Mouse (Mus musculus) hindbrain, postnatal 0 days (tissue): ENCODE measurements around the gene Adsl. TPM values are rescaled to one million over a fixed set of nuclear protein-coding genes. Genes with fewer than 3 reads are reported as not detected.

Experiments used
- ATAC-seq: fragments of 200-750 bp; cut with Nextera tagmentation; 2 replicates; pipeline ENCODE4 v1.8.0; 2017; ENCODE audit warnings: mild to moderate bottlenecking, moderate TSS enrichment, moderate library complexity
- DNase-seq: peaks from one replicate; pipeline ENCODE4 v3.0.0-alpha.2; 2015; ENCODE audit warnings: low spot score
- H3K27ac ChIP-seq: fragments of 300-500 bp; sonication (generic); 2 replicates; pipeline ENCODE4 v1.5.1; 2014; ENCODE audit warnings: mild to moderate bottlenecking
- H3K27me3 ChIP-seq: fragments of 300-500 bp; sonication (generic); 2 replicates; pipeline ENCODE4 v1.6.1; 2014; ENCODE audit warnings: low read length, mixed read lengths; ENCODE audit not compliant: insufficient read depth
- H3K36me3 ChIP-seq: fragments of 300-500 bp; sonication (generic); 2 replicates; pipeline ENCODE4 v1.6.1; 2014; ENCODE audit warnings: low read length, mixed read lengths; ENCODE audit not compliant: insufficient read depth
- H3K4me1 ChIP-seq: fragments of 300-500 bp; sonication (generic); 2 replicates; pipeline ENCODE4 v1.6.1; 2014; ENCODE audit warnings: antibody characterized with exemption, low read length, mixed read lengths; ENCODE audit not compliant: insufficient read depth
- H3K4me2 ChIP-seq: fragments of 300-500 bp; sonication (generic); 2 replicates; pipeline ENCODE4 v1.6.1; 2014; ENCODE audit warnings: low read depth, mild to moderate bottlenecking, low read length, moderate library complexity, mixed read lengths
- H3K4me3 ChIP-seq: fragments of 300-500 bp; sonication (generic); 2 replicates; pipeline ENCODE4 v1.5.1; 2014; ENCODE audit warnings: low read length
- H3K9ac ChIP-seq: fragments of 300-500 bp; sonication (generic); replicated peaks from 2 replicates; pipeline ENCODE4 v1.6.1; 2014; ENCODE audit warnings: mild to moderate bottlenecking, low read length, moderate library complexity, mixed read lengths
- H3K9me3 ChIP-seq: fragments of 300-500 bp; sonication (generic); 2 replicates; pipeline ENCODE4 v1.6.1; 2016; ENCODE audit warnings: low read length, mixed read lengths
- CTCF ChIP-seq: IDR thresholded peaks from 2 replicates; pipeline ENCODE4 v1.5.1; 2016; ENCODE audit warnings: antibody characterized with exemption, control low read depth, low read depth
- WGBS: fragments of 180-500 bp; shearing (Covaris S2); extraction: QIAGEN DNeasy Blood & Tissue Kit; methylation state at CpG from one replicate; pipeline ENCODE4 v1.1.7; 2014; 5-methylcytosine and 5-hydroxymethylcytosine counted together
- polyA plus RNA-seq: library from polyadenylated mRNA; unstranded; fragments of >200 nt; fragmentation: Nextera tagmentation; extraction: Ambion mirVana; gene quantifications from 2 replicates; pipeline ENCODE4 v1.2.1, GENCODE M21; 2015
- total RNA-seq: library from RNA; depleted of rRNA; stranded (reverse); fragments of >200 nt; gene quantifications from 2 replicates; pipeline ENCODE4 v1.2.3, GENCODE M21; 2014

Adsl gene
- total and polyA plus RNA-seq, 2 experiments from 2014 or later = 77.6 to 96.3 TPM

GRCm38 (mm10) chr15:80939401-80939800, 8.9 kb upstream of the Adsl start:
- Histone ChIP-seq H3K36me3 (peaks cover 1% of the 10 kb centered on the region; the same call in 1 of the 2 replicates), H3K27me3 (no peaks in the 10 kb centered on the region), H3K4me3 (no peak overlapping the region), H3K9ac (no peak overlapping the region), H3K9me3 (no peaks in the 10 kb centered on the region), H3K4me2 (no peak overlapping the region), H3K27ac (no peak overlapping the region), H3K4me1 (no peaks in the 10 kb centered on the region)
- no peak for ATAC-seq
- TF ChIP-seq CTCF = no peak
- no peak for DNase-seq
- WGBS = 71% methylated on average over 5 of the region's 5 CpGs

GRCm38 (mm10) chr15:80941468-80942040, 6.7 kb upstream of the Adsl start:
- no peaks in the 10 kb centered on the region for H3K27me3 ChIP-seq
- H3K4me1 ChIP-seq = no peaks in the 10 kb centered on the region
- H3K4me3 ChIP-seq = no peak overlapping the region
- 76% methylated on average over 6 of the region's 6 CpGs for WGBS
- H3K27ac ChIP-seq = no peak overlapping the region
- ATAC-seq (no peak), DNase-seq (no peak)
- no peak overlapping the region for H3K4me2 ChIP-seq
- H3K36me3 ChIP-seq = no peaks in the 10 kb centered on the region
- no peaks in the 10 kb centered on the region for H3K9me3 ChIP-seq
- no peak overlapping the region for H3K9ac ChIP-seq
- TF ChIP-seq CTCF = no peak

GRCm38 (mm10) chr15:80945851-80946250, 2.4 kb upstream of the Adsl start:
- DNase-seq (peak; percentile 65), ATAC-seq (no peak)
- no peak overlapping the region for H3K4me2 ChIP-seq
- peak; percentile 46 for TF ChIP-seq CTCF
- no peak overlapping the region for H3K4me3 ChIP-seq
- WGBS = 64% methylated on average over 3 of the region's 3 CpGs
- no peaks in the 10 kb centered on the region for H3K9me3 ChIP-seq
- no peak overlapping the region for H3K27ac ChIP-seq
- peaks cover 5% of the 10 kb centered on the region for H3K4me1 ChIP-seq
- H3K9ac ChIP-seq = no peak overlapping the region
- no peaks in the 10 kb centered on the region for H3K27me3 ChIP-seq
- no peaks in the 10 kb centered on the region for H3K36me3 ChIP-seq

GRCm38 (mm10) chr15:80949431-80949830, 1.1 kb downstream of the Adsl start:
- no peak for TF ChIP-seq CTCF
- Histone ChIP-seq H3K4me3 (peak overlapping the region; percentile 71), H3K36me3 (peaks cover 10% of the 10 kb centered on the region), H3K9ac (no peak overlapping the region), H3K27ac (no peak overlapping the region), H3K4me1 (peaks cover 5% of the 10 kb centered on the region), H3K9me3 (no peaks in the 10 kb centered on the region), H3K4me2 (peak overlapping the region; percentile 89), H3K27me3 (no peaks in the 10 kb centered on the region)
- no peak for DNase-seq
- no peak for ATAC-seq
- 58% methylated on average over 4 of the region's 4 CpGs for WGBS

- Histone ChIP-seq H3K36me3 (peaks cover 17% of the 10 kb centered on the region), H3K27me3 (no peaks in the 10 kb centered on the region), H3K9ac (no peak overlapping the region), H3K9me3 (no peaks in the 10 kb centered on the region), H3K4me3 (no peak overlapping the region), H3K4me2 (peak overlapping the region; percentile 89; the same call in 1 of the 2 replicates), H3K27ac (no peak overlapping the region), H3K4me1 (peaks cover 5% of the 10 kb centered on the region)
- DNase-seq (no peak), ATAC-seq (no peak)
- WGBS = 87% methylated on average over 7 of the region's 7 CpGs
- no peak for TF ChIP-seq CTCF
Measured at GRCm38 (mm10) chr15:80950055-80950454, 1.8 kb downstream of the Adsl start.

- H3K4me2 ChIP-seq = no peak overlapping the region
- peaks cover 5% of the 10 kb centered on the region for H3K4me1 ChIP-seq
- peaks cover 39% of the 10 kb centered on the region for H3K36me3 ChIP-seq
- ATAC-seq (no peak), DNase-seq (no peak)
- H3K9ac ChIP-seq = no peak overlapping the region
- no peaks in the 10 kb centered on the region for H3K27me3 ChIP-seq
- H3K9me3 ChIP-seq = no peaks in the 10 kb centered on the region
- no peak for TF ChIP-seq CTCF
- H3K4me3 ChIP-seq = no peak overlapping the region
- 93% methylated on average over 9 of the region's 9 CpGs for WGBS
- H3K27ac ChIP-seq = no peak overlapping the region
Measured at GRCm38 (mm10) chr15:80953971-80954370, 5.7 kb downstream of the Adsl start.

GRCm38 (mm10) chr15:80954861-80955260, 6.6 kb downstream of the Adsl start:
- Histone ChIP-seq H3K27me3 (no peaks in the 10 kb centered on the region), H3K36me3 (peaks cover 39% of the 10 kb centered on the region), H3K27ac (no peak overlapping the region), H3K9me3 (no peaks in the 10 kb centered on the region), H3K4me1 (no peaks in the 10 kb centered on the region), H3K4me2 (no peak overlapping the region), H3K9ac (no peak overlapping the region), H3K4me3 (no peak overlapping the region)
- ATAC-seq (no peak), DNase-seq (no peak)
- TF ChIP-seq CTCF = no peak
- 76% methylated on average over 3 of the region's 3 CpGs for WGBS
